Mouse (Mus musculus): Measurements from ENCODE around the gene Dnajc7.

DNA sequence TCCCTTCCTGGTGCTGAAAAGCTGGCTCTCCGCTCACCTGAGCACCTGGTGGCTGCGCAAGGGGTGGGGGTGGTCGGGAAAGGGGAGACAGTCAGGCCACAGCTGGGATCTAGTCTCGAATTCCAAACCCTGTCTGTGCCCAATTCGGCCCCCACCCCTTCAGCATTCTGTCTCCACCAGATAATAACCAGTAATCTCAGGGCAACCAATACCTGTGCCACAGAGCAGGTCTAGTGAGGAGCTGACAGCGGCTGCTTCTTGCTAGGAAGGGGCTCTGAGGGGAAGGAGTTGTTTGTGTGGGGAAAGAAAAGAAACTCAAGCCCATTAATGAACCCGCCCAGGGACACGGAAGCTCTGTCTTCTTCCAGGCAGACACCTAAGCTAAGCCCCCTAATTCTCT is 31.2 kb upstream of the Dnajc7 start:
- TF ChIP-seq CTCF (IDR thresholded peaks at IDR 0.05; ENCODE audit: low read depth) (no peak), EP300 (optimal IDR thresholded peaks at IDR 0.05) (no peak)

Measured in stomach, postnatal 0 days (tissue).